Mouse (Mus musculus) thymus, postnatal 0 days (tissue): ENCODE results near the gene Cep85l. TPM values are rescaled to one million over a fixed set of nuclear protein-coding genes. Genes with fewer than 3 reads are reported as not detected.

ENCODE experiments used
- DNase-seq: peaks from one replicate; pipeline ENCODE4 v3.0.0-alpha.2; 2015; ENCODE audit warnings: low spot score
- polyA plus RNA-seq: library from polyadenylated mRNA; unstranded; fragments of >200 nt; fragmentation: Nextera tagmentation; extraction: Ambion mirVana; gene quantifications from 2 replicates; pipeline ENCODE4 v1.2.1, GENCODE M21; 2015

The Cep85l gene
- polyA plus RNA-seq, 1 experiment from 2014 or later, result 2.1 TPM

DNA sequence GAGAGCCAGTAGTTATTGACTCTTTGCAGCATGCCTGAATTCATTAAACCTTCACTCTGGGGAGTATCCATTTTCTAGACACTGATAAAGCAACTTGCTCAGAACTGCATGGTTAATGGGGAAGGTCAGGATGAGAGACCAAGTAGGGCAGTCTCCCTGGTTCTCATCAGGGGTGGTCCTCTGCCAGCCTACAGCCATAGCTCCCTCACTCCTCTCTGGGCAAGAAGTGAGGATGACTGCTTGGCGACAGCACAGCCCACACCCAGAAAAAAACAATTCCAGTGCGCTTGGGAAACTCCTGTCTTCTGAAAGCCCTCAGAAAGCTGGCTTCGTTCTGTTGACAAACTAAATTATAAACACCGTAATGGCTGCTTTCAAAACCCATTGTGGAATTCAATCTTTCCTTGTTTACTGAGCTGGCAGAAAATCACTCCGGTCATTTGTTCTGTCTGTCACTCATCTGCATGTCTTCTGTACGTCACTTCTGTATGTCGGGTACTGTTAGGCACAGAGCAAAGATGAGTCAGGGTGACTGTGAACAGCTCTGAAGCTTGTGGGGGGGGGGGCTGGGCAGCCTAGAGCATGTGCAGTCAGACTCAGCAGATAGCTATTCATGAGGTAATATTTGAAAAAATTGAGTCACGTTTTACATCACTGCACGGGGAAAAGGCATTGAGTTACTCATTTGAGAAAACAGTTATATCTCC lies 15.3 kb upstream of the Cep85l start:
- no peak for DNase-seq

DNA sequence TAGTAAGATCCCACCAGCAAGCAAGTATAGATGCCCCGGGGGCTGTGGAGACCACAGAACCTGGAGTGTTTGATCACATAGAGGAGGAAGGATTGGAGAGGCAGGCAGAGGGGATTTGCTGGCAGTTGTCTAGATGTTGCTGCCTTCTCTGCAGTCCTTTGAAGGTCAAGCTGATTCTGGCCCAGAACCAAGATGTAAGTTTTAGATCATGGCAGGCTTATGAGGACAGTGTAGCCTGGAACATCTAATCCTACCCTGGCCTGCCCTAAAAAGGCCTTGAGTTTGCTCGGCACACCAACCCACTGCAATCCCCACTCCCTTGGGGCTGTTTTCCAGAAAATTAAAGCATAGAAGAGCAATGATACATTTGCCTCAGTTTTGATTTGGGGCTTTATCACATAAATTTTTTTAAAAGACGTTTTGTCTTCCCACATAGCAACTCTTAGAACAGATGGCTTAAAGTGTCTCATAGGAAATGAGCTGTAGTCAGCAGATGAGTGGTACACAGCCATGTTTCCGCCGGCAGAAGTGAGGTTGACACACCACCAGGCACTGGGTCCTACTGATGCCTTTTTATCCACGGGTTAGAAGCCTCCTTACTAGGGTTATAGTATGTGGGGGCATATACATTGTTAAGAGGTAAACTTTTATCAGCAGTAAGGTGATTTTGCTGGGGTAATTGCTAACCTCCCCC lies 8.6 kb upstream of the Cep85l start:
- DNase-seq, result no peak

DNA sequence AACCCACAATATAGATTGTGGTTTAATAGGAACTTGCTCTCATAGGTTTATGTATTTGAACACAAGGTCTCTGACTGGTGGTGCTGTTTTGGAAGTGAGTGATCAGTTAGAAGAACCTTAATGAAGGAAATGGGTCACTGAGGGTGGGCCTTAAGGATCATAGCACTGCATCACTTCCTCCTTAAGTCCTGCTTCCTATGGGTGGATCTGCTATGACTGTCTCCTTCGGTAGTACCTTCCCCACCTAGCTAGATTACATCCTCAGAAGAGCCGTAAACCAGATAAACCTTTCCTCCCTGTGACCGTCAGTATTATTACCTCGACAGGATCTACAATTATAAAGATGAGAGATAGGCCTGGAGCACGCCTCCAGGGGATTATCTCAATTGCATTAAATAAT lies 5.7 kb upstream of the Cep85l start:
- DNase-seq, result no peak

DNA sequence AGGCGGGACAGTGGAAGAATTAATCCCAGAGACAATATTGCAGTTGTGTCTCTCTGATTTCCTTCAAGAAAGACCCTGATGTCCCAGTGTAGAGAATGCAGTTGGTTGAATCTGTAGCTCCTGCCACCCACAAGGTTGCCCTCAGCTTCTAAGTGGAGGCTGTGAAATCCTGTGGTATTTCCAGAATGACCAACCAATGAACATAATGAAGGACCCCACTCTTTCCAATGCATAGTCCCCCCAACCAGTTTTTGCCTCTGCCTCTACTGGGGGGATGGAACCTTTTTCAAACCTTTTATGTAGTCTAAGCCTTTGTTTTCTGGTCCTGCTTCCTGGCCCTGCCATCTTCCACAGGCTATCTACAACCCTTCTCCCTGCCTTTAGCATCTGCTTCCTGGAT lies 5.1 kb upstream of the Cep85l start:
- DNase-seq, result no peak

DNA sequence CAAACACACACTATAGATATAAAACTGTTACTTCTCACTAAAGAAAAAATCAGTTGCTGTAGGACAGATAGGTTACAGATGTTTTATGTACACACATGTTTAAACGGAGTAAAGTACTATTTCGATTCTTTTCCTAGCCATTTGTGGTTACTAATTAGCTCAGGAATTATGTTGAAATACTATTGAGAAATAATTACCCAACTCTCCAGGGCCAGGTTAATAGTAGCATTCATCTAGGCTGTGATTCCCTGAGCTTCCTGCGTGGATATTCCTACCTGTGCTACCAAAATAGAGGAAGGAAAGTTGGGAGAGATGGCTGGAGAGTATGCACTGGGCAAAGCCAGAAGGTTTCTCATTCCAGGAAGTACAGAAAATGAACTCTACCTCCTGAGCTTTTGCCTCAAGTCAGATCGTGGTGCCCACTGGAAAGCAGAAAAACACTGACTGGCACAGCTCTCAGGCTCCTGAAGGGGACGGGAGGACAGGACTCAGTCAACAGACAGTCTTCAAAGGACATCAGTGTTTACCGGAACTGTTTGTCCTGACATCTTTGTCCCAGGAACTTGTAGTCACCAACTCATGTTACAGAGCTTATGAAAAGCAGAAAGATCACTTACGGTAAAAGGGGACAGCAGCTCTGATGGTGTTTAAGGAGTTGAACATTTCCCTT lies 3.1 kb upstream of the Cep85l start:
- DNase-seq, result no peak

DNA sequence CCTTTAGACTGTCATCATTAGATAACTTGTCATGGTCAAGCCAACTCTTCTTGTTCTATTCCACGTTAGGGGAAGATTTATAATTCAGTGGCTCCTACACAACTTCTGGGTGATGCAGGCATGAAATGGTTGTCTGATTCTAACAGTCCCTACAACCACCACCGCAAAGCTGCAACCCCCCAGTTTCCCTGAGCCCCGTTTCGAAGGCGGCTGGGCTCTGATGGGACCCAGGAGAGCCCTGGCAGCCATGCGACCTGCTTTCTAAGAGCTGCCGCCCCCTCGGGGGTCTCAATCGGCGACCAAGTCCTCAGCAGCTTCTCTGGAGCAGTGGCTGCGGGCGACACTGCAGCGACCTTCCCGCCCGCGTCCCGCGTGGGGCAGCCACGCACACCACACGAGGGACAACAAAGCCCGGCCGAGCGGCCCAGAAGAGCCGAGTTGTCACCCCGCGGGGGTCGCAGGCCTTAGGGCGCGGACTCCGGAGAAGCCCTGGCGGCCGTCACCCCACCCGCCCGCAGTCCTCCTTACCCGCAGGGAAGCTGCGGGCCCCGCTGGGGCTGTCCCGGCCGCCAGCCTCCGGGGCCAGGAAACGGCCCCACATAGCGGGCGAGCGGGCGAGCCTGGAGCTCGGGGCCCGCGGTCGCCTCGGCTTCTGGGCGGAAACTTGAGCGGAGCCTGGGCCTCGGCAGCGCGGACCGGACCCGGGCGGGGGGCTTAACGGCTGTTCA lies 602 bp downstream of the Cep85l start:
- DNase-seq, result no peak

DNA sequence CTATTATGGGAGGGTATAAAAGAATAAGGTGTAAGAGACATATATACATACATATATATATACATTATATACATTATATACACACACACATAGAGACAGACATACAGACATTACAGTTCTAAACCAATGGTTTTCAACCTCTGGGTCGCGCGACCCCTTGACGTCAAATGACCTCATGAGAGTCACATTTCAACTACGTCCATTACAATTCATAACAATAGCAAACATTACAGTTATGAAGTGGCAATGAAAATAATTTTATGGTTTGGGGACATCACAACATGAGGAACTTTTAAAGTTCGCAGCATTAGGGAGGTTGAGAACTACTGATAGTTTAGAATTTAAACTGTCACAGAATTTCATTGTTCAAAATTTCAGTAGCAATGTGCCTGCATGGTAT lies 1.5 kb downstream of the Cep85l start:
- DNase-seq, result no peak

DNA sequence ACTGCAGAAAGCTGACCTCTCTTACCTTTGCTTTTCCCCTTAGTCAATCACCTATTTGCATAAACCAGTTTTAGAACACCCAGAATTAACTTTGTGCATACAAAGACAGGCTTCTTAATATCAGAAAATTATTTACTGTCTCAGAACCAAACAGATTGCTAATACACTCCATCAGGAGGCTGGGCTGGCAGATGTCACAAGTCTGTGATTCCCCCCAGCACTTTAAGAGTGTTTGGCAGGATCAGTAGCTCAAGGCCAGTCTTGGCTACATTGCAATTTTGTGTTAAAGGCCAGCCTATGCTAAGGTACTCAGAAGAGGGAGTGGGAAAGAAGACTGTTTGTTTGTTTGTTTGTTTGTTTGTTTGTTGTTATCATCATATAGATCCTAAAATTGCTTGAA lies 2.7 kb downstream of the Cep85l start:
- DNase-seq, result no peak

DNA sequence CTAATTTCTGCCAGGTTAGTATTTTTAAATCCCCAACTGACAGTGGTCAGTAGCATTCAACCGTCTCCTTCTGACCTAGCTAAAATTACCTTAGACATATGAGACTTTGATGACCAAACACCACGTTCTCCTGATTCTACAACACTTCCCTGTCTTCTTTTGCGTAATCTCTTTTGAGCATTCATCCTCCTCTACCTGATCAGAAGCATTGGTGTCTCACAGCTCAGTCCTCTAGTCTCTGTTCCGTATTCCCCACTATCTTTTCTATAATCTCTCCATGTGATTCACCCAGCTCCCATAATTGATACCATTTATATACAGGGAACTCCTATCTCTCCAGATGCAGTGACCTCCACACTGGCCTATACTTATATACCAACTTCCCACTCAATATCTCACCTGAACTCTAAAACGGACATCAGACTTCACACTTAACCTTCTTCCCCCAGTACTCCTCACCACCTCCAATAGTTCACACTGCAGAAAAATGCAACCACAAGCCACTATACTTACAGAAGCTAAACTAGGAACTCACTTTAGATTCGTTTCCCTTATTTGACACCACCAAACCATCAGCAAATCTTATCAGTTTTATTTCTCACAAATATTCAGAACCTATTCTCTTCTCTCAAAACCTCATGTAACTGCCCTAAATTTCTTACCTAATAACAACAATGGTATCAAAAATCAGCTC lies 5.7 kb downstream of the Cep85l start:
- no peak for DNase-seq

DNA sequence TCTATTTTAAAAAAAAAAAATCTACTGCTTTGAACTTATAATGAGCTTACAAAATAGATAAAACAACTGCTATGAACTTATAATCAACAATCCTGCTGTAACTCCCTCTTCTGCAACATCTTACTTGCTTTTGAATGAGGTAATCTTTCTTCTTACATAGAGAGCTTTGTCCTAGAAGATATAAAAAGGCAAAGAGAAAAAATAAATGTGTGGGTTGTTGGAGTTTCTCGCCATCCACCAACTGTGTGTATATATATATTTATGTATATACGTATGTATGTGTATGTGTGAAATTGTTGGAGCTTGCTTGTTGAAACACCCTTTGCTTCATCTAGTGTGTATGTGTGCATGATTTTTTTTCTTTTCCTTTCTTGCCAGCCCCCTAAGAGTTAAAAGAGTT lies 12.5 kb downstream of the Cep85l start:
- DNase-seq, result no peak

DNA sequence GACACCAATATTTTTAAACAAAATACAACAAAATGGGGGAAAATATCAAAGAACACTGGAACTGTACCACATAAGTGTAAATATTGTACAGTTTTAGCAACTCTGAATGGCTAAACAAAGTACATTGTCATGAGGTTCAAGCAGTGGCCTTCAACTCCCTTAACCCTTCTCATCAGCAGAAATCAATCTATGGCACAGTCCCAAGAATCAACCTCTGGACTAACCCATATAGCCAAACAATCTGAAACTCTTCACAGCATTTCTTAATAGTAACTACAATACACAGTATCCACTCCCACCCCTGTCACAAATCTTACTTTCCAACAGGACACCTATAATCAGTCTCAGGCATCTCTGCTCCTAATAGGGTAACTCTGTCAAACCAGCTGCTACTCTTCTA lies 15.4 kb downstream of the Cep85l start:
- DNase-seq, result no peak

DNA sequence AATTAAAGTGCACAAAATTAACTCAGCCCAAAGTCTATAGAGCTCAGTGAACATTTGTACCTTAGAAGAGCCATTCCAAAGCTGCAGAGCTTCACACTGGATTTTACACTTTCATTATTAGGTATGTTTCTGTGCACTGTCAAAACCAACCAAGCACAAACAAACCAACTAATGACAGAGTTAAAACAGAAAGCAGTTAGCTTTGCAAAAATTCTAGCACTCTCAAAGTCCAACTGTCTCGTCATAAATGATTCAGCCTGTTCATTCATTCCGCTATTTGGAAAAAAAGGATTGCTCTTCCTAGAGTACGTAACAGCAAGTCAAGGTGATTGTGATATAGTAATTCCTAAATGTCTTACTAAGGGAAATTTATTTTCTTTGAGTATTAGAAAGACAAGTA lies 20.7 kb downstream of the Cep85l start:
- DNase-seq, result no peak

DNA sequence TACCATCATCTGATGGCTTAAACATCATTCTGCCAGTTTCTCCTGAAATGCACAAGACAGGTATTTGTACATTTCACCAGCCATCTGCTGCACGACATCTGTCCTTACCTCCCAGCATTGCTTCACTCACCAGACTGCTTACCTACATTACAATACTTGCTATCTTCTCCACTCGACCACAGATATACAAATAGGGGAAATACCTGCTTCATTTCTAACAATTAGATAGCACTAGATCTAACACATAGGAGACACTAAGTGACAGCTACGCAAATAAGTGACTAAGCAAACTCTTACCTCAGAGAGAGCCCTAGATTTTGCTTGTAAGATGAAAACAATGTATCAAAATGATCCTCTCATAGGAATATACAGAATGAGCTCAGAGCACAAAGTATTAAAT lies 26.1 kb downstream of the Cep85l start:
- DNase-seq, result no peak

DNA sequence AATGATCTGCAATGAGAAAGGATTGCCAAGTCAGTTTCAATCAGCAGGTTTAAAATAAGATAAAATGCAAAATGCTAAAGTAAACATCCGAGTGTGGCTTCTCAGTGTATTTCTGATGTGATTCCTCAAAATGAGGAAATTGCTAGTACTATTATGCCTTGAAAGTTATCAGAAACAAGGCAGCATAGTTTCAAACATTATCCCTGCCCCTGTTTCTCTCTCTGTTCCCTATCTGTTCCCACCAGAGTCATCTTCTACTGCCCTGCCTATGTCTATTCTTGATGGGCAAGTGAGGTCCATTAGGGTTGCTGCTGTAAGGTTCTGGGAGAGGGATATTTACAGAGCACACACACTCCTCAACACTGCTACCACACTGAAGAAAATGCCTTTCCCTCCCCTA lies 30.5 kb downstream of the Cep85l start:
- no peak for DNase-seq

DNA sequence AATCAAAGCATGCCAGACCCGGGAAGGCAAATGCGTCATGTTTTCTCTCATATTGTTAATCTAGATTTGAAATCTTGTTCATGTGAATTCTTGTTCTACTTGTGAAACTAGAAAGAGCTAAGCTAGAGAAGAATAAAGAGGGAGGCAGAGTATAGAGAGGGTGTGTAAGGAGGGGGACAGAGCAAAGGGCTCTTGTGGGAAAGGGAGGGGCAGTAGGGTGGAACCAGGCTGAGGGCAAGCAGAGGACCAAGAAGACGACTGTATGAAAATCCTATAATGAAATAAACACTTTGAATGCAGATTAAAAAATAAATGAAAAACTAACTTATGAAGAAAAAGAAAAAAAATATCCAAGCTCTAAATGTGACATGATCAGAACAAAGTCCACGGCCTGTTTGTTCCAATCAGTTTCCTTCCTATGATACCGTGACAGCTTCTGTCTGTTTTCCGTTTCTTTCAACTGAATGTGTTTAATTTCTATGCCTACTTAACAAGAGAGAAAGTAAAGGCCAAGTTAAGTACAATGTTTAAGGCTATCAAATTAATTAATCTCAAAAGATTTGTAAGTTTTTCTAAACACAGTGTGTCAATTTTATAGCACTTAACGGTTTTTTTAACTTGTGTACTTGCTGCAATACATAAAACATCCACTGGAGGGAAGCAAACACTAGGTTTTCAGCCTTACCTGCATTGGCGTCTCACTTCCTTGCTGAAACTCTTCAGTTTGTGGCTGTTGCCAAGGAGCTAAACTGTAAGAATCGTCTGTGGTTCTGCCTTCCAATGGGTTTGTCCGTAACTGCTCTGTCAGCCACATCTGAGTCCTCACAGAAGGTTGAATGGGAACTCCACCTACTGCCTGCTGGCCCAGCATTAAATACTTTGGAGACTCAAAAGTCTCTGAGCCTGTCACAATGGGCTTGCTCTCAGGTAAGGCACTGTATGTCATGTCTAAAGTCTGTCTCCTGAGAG lies 31.7 kb downstream of the Cep85l start:
- DNase-seq, result peak; percentile 85

DNA sequence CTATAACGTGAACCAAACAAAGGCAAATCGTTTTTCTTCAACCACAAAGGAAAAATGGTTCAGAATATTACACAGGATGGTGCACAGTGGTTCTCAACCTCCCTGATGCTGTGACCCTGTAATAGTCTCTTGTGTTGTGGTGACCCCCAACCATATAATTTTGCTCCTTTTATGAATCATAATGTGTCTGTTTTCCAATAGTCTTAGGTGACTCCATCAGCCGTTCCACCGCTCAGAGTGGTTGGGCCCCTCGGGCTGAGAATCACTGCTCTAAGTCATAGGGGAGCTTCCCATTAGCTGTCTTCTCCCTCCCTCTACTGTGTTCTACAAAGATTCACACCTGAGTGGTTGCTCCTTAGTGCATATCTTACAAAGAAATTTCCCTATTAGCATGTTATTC lies 32.8 kb downstream of the Cep85l start:
- no peak for DNase-seq

DNA sequence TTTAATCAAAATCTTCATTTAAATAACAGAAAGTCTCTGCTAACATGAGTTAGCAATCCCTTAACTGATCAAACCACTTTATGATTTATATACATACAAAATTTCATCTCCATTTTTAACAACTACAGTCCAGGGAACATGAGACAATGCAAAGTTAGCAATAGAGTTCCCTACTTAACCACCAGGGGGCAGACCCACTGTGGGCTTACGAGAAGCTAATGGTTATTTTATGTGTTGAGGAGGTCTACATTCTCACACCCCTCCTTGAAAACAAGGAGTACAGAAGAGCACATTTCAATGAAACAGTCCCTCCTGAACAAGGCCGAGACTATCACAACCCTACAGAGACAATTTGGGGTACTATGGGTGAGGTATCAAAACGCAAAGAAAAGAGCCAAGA lies 33.2 kb downstream of the Cep85l start:
- peak; percentile 64 for DNase-seq

DNA sequence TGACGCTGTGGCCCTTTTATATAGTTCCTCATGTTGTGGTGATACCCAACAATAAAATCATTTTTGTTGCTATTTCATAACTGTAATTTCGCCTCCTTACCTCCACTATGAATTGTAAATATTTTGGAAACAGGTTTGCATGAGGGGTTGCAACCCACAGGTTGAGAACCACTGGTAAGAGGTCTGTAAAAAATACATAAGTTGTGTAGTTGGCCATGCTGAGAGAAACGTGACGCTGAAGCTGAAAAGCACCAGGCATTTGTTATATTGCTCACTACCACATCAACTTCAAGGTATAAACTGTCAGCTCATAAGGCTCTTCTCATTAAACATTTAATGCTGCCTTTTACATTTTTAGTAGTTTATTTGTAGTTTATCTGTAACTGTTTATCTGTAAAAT lies 34.2 kb downstream of the Cep85l start:
- DNase-seq, result no peak

DNA sequence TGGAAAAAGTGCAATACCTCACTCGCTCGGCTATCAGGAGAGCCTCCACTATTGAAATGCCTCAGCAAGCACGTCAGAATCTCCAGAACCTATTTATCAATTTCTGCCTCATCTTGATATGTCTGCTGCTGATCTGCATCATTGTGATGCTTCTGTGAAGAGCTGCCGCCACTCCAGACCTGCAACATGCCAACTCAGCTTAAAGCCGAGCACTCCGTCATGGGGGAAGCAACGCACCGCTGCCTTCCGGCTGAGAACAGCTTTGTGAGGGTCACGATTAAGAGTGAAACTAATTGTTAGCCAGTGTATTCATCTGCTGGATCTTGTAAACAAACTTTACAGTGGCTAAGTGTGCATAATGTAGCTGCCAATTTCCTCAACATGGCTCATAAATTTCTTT lies 35.9 kb downstream of the Cep85l start:
- no peak for DNase-seq

DNA sequence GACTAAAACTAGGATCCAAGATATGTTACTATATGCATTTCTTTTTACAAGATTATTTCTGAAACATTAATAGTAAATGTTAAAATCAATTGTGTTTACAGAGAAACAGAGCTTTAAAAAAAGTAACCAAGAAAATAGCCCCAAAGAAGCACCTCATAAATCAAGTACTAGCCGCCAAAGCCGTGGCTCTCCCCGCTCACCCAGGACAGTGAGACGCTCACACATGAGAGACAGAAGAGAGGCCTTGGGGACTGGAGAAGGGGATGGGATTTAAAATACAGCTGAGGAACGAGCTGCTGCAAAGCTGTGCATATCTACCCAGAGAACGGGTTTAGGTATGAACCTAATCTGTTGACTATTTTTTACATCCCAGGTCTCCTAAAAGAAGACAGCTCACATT lies 36.4 kb downstream of the Cep85l start:
- no peak for DNase-seq
